Mouse (Mus musculus): ENCODE measurements around the gene Gm13285. TPM values are rescaled to one million over a fixed set of nuclear protein-coding genes. Genes with fewer than 3 reads are reported as not detected.

Gene Gm13285
- not detected for polyA plus RNA-seq (2014; fragmentation: Illumina TruSeq; extraction: RNeasy Lipid Tissue Mini Kit (QIAGEN cat#74804); ENCODE audit: low read depth, low replicate concordance)

GRCm38 (mm10) chr4:88799365-88799764 lies at the start of gene Gm13285:
Gm13285 (plus strand) TSS chr4:88799665.

GRCm38 (mm10) chr4:88754818-88755340 lies 44.6 kb upstream of the Gm13285 start, which contains the start of gene Gm13271:
Gm13271 (plus strand) TSS chr4:88754868.

GRCm38 (mm10) chr4:88759610-88760268 lies 39.7 kb upstream of the Gm13285 start, which contains the start of gene Gm13283:
Gm13283 (plus strand) TSS chr4:88760119.

GRCm38 (mm10) chr4:88773534-88773933 lies 25.9 kb upstream of the Gm13285 start, which contains the start of gene Gm13290:
Gm13290 (plus strand) TSS chr4:88773834.

DNA sequence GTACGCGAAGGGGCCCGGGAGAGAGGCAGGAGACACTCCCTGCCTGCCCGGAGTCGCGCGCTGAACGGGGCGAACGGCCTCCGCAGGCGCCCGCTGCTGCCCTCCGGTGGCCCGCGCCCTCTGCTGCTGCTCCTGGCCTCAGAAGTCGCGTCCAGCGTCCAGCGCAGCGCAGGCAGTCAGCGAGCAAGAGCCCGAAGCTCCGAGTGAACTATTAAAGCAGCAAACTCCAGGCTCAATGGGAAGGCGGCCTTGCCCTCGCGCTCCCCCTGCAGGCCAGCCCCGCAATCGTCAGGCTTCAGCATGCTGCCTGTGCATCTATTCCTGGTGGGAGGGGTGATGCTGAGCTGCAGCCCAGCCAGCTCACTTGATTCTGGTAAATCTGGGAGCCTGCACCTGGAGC lies 22.8 kb upstream of the Gm13285 start, which contains the start of gene Gm13289:
Gene Gm13289 (plus strand): TSS at position 301 of the 400 bp plus-strand sequence.

GRCm38 (mm10) chr4:88779550-88779949 lies 19.9 kb upstream of the Gm13285 start, which contains the start of gene Gm13272:
Gm13272 (plus strand) TSS chr4:88779850.

GRCm38 (mm10) chr4:88781831-88782230 lies 17.6 kb upstream of the Gm13285 start, which contains the start of gene Ifnz:
Ifnz (plus strand) TSS chr4:88782131.

DNA sequence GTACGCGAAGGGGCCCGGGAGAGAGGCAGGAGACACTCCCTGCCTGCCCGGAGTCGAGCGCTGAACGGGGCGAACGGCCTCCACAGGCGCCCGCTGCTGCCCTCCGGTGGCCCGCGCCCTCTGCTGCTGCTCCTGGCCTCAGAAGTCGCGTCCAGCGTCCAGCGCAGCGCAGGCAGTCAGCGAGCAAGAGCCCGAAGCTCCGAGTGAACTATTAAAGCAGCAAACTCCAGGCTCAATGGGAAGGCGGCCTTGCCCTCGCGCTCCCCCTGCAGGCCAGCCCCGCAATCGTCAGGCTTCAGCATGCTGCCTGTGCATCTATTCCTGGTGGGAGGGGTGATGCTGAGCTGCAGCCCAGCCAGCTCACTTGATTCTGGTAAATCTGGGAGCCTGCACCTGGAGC lies 14.1 kb upstream of the Gm13285 start, which contains the start of gene Gm13276:
Gene Gm13276 (plus strand): TSS at position 301 of the 400 bp plus-strand sequence.

GRCm38 (mm10) chr4:88788402-88788801 lies 11.1 kb upstream of the Gm13285 start, which contains the start of gene Gm13277:
Gm13277 (plus strand) TSS chr4:88788632.

DNA sequence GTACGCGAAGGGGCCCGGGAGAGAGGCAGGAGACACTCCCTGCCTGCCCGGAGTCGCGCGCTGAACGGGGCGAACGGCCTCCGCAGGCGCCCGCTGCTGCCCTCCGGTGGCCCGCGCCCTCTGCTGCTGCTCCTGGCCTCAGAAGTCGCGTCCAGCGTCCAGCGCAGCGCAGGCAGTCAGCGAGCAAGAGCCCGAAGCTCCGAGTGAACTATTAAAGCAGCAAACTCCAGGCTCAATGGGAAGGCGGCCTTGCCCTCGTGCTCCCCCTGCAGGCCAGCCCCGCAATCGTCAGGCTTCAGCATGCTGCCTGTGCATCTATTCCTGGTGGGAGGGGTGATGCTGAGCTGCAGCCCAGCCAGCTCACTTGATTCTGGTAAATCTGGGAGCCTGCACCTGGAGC lies 8.2 kb upstream of the Gm13285 start, which contains the start of gene Gm13278:
Gene Gm13278 (plus strand): TSS at position 301 of the 400 bp plus-strand sequence.

GRCm38 (mm10) chr4:88793936-88794675 lies 5.4 kb upstream of the Gm13285 start, which contains the start of gene Gm13275:
Gm13275 (plus strand) TSS chr4:88794487.

DNA sequence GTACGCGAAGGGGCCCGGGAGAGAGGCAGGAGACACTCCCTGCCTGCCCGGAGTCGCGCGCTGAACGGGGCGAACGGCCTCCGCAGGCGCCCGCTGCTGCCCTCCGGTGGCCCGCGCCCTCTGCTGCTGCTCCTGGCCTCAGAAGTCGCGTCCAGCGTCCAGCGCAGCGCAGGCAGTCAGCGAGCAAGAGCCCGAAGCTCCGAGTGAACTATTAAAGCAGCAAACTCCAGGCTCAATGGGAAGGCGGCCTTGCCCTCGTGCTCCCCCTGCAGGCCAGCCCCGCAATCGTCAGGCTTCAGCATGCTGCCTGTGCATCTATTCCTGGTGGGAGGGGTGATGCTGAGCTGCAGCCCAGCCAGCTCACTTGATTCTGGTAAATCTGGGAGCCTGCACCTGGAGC lies 2.4 kb upstream of the Gm13285 start, which contains the start of gene Gm13279:
Gene Gm13279 (plus strand): TSS at position 301 of the 400 bp plus-strand sequence.

DNA sequence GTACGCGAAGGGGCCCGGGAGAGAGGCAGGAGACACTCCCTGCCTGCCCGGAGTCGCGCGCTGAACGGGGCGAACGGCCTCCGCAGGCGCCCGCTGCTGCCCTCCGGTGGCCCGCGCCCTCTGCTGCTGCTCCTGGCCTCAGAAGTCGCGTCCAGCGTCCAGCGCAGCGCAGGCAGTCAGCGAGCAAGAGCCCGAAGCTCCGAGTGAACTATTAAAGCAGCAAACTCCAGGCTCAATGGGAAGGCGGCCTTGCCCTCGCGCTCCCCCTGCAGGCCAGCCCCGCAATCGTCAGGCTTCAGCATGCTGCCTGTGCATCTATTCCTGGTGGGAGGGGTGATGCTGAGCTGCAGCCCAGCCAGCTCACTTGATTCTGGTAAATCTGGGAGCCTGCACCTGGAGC lies 3.5 kb downstream of the Gm13285 start, which contains the start of gene Gm13287:
Gene Gm13287 (plus strand): TSS at position 301 of the 400 bp plus-strand sequence.

DNA sequence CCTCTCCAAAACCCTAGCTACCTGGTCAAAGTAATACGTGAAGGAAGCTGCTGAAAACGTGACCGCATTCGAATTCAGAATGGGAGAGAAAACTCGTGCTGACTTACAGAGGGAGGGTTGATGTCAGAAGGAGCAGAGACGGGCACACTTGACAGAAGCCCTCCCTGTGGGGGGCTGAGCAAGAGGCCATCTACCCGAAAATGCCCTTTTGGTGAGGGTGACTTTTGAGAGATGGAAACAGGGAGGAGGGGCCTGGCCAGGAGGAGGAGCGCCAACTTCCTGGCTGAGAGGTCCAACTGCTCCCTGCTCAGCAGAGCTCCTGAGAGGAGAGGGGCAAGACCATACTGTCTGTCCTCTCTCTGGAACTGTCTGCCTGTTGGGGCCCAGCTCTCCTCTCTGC lies 5.8 kb downstream of the Gm13285 start, which contains the start of gene Gm13288:
Gene Gm13288 (plus strand): TSS at position 301 of the 400 bp plus-strand sequence.

DNA sequence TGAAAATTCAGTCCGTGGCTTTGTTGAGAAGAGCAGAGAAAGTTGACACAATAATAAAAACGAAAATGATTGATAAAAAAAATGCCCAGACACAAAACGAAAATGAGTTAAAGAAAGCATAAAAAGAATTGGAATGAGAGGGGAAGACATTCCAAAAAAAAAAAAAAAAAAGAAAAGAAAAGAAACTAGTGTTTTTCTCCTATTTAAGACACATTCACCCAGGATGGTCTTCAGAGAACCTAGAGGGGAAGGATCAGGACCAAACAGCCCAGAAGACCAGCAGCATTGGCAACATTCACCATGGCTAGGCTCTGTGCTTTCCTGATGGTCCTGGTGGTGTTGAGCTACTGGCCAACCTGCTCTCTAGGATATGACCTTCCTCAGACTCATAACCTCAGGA lies 16.5 kb downstream of the Gm13285 start, which contains the start of gene Ifna7:
Gene Ifna7 (plus strand): TSS at position 301 of the 400 bp plus-strand sequence.

GRCm38 (mm10) chr4:88819659-88820058 lies 20.2 kb downstream of the Gm13285 start, which contains the start of gene Ifna11:
Ifna11 (plus strand) TSS chr4:88819959.

GRCm38 (mm10) chr4:88827116-88827515 lies 27.7 kb downstream of the Gm13285 start, which contains the start of gene Ifna6:
Ifna6 (plus strand) TSS chr4:88827416.

DNA sequence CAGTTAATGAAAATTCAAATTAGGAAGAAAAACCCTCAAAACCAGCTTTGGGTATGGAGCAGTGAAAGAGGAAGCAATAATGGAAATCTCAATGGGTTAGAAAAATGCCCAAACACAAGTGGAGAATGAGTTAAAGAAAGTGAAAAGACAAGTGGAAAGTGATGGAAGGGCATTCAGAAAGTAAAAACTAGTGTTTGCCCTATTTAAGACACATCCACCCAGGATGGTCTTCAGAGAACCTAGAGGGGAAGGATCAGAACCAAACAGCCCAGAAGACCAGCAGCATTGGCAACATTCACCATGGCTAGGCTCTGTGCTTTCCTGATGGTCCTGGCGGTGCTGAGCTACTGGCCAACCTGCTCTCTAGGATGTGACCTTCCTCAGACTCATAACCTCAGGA lies 35.8 kb downstream of the Gm13285 start, which contains the start of gene Ifna5:
Gene Ifna5 (plus strand): TSS at position 301 of the 400 bp plus-strand sequence.

GRCm38 (mm10) chr4:88841438-88841911 lies 42.0 kb downstream of the Gm13285 start, which contains the start of gene Ifna4:
Ifna4 (plus strand) TSS chr4:88841861.

DNA sequence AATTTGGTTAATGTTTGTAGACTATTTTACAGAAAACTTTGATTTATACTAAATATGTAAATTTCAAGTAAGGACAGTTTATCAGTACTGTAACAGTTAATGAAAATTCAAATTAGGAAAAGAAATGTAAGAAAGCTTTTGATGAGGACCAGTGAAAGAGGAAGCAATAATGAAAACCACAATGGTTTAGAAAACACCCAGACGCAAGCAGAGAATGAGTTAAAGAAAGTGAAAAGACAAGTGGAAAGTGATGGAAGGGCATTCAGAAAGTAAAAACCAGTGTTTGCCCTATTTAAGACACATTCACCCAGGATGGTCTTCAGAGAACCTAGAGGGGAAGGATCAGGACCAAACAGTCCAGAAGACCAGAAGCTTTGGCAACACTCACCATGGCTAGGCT lies 50.2 kb downstream of the Gm13285 start, which contains the start of gene Ifna1:
Gene Ifna1 (plus strand): TSS at position 390 of the 400 bp plus-strand sequence.

All from adipose tissue, adult 10 weeks (tissue).